In the genomic region with DNA sequence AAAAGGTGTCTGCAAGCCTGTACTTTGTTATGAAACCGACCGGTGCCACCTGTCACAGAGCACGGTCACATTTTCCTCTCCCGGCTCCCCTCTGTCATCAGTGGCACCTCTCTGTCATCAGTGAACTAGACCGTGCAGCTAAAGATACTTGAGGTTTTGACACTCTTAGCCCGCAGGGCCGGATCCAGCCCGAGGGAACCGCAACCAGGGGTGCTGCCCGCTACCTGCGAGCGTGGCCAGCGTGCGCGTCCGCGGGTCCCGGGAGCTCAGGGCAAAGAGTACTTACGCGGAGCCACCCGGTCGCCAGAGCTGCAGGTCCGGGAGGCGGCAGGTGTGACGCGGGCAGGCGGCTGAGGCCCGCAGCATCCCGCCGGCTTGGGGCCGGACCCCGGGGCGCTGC, we compare ENCODE assay signal across 7 mouse cellular contexts. TPM values are rescaled to one million over a fixed set of nuclear protein-coding genes. Genes with fewer than 3 reads are reported as not detected.
DNase-seq lines count a peak whose midpoint lies in the region; ATAC-seq and TF ChIP-seq lines count a peak whose summit lies in the region.

No protein-coding gene starts in this region.

- H3K27ac ChIP-seq in heart, embryonic 10.5 days: peak overlapping the region; percentile 94
- no peak overlapping the region for H3K27ac ChIP-seq in kidney, embryonic 16.5 days (ENCODE audit: low read length)
- peak overlapping the region; percentile 71 for H3K27ac ChIP-seq in lung, postnatal 0 days (ENCODE audit: low read length)

- no peak for TF ChIP-seq EP300 in lung, postnatal 0 days (IDR thresholded peaks at IDR 0.05)

- 0 out of 2 replicates have a peak, but pooled peaks have one; percentile 0 for ATAC-seq in kidney, embryonic 16.5 days (ENCODE audit: low FRiP score, low TSS enrichment)
- ATAC-seq in lung, postnatal 0 days: no peak

- no peaks in the 10 kb centered on the region for H3K36me3 ChIP-seq in heart, embryonic 10.5 days
- no peaks in the 10 kb centered on the region for H3K36me3 ChIP-seq in kidney, embryonic 16.5 days (ENCODE audit: insufficient read depth, low read length)
- no peaks in the 10 kb centered on the region for H3K36me3 ChIP-seq in lung, postnatal 0 days (ENCODE audit: insufficient read depth, low read length)

- peaks cover 28% of the 10 kb centered on the region for H3K4me1 ChIP-seq in heart, embryonic 10.5 days
- H3K4me1 ChIP-seq in kidney, embryonic 16.5 days (ENCODE audit: insufficient read depth, low read length): peaks cover 28% of the 10 kb centered on the region
- H3K4me1 ChIP-seq in lung, postnatal 0 days (ENCODE audit: insufficient read depth, low read depth, low read length): 0 out of 2 replicates have a peak, but pooled peaks cover 7% of the 10 kb centered on the region

- peak; percentile 23 for DNase-seq in urinary bladder, postnatal 14 days (ENCODE audit: low spot score)
- no peak for DNase-seq in urinary bladder, postnatal 4 days (ENCODE audit: low spot score in 2 of 2)
- peak; percentile 79 for DNase-seq in cerebellum, adult 9-10 months
- DNase-seq in heart, embryonic 10.5 days (ENCODE audit: low spot score): no peak
- peak; percentile 22 for DNase-seq in lung, postnatal 0 days (ENCODE audit: low spot score)
- DNase-seq in spleen, postnatal 10 days (ENCODE audit: low spot score in 2 of 2): peak; percentile 21 to 43

- H3K4me2 ChIP-seq in kidney, embryonic 16.5 days (replicated peaks; ENCODE audit: low read depth, low read length): peak overlapping the region; percentile 99
- peak overlapping the region; percentile 92 for H3K4me2 ChIP-seq in lung, postnatal 0 days (replicated peaks; ENCODE audit: low read depth, low read length)

- peaks cover 53% of the 10 kb centered on the region for H3K27me3 ChIP-seq in heart, embryonic 10.5 days (ENCODE audit: insufficient read depth, poor library complexity, severe bottlenecking)
- peaks cover 21% of the 10 kb centered on the region for H3K27me3 ChIP-seq in kidney, embryonic 16.5 days (ENCODE audit: insufficient read depth, low read length)
- H3K27me3 ChIP-seq in lung, postnatal 0 days (replicated peaks; ENCODE audit: insufficient read depth, low read length): peaks cover 12% of the 10 kb centered on the region

- H3K4me3 ChIP-seq in heart, embryonic 10.5 days: peak overlapping the region; percentile 87
- H3K4me3 ChIP-seq in kidney, embryonic 16.5 days (ENCODE audit: low read length): peak overlapping the region; percentile 90
- peak overlapping the region; percentile 90 for H3K4me3 ChIP-seq in lung, postnatal 0 days (ENCODE audit: low read depth, low read length)

- H3K9ac ChIP-seq in kidney, embryonic 16.5 days (replicated peaks; ENCODE audit: low read length): peak overlapping the region; percentile 73
- H3K9ac ChIP-seq in lung, postnatal 0 days (replicated peaks; ENCODE audit: low read depth): 0 out of 2 replicates have a peak overlapping the region, but pooled peaks have one; percentile 3

- no peak for TF ChIP-seq CTCF in lung, postnatal 0 days (IDR thresholded peaks at IDR 0.05)

- WGBS in heart, embryonic 10.5 days: 1% methylated on average over 33 of the region's 33 CpGs
- under 1% methylated on average over 31 of the region's 33 CpGs for WGBS in kidney, embryonic 16.5 days
- 2% methylated on average over 28 of the region's 33 CpGs for WGBS in lung, postnatal 0 days

- no peaks in the 10 kb centered on the region for H3K9me3 ChIP-seq in heart, embryonic 10.5 days
- no peaks in the 10 kb centered on the region for H3K9me3 ChIP-seq in kidney, embryonic 16.5 days (ENCODE audit: low read length)
- H3K9me3 ChIP-seq in lung, postnatal 0 days (ENCODE audit: low read length): no peaks in the 10 kb centered on the region

RNA-seq across cellular contexts. Expression of a gene that starts 0.8 kb away (rescaled TPM):
- polyA plus RNA-seq in heart, embryonic 10.5 days (2016; fragmentation: Nextera tagmentation; extraction: Ambion mirVana): 5.0 and 7.8 TPM in 2 replicates
- polyA plus RNA-seq in kidney, embryonic 16.5 days (2015; fragmentation: Nextera tagmentation; extraction: Ambion mirVana): 8.8 and 9.3 TPM in 2 replicates
- polyA plus RNA-seq in lung, postnatal 0 days (2015; fragmentation: Nextera tagmentation; extraction: Ambion mirVana): 9.8 and 10.7 TPM in 2 replicates

RNA-seq across cellular contexts. Expression of a gene that starts 1.0 kb away (rescaled TPM):
- 61.4 and 91.2 TPM in 2 replicates for polyA plus RNA-seq in heart, embryonic 10.5 days (2016; fragmentation: Nextera tagmentation; extraction: Ambion mirVana)
- polyA plus RNA-seq in kidney, embryonic 16.5 days (2015; fragmentation: Nextera tagmentation; extraction: Ambion mirVana): 110 and 118 TPM in 2 replicates
- polyA plus RNA-seq in lung, postnatal 0 days (2015; fragmentation: Nextera tagmentation; extraction: Ambion mirVana): 79.5 and 90.5 TPM in 2 replicates

Comparison
In these comparisons a context has a peak if more than half of its experiments do, and no peak if none do; other contexts are left out.
1. DNase-seq: peak in urinary bladder, postnatal 14 days (single experiment), cerebellum, adult 9-10 months (single experiment), lung, postnatal 0 days (single experiment) and spleen, postnatal 10 days (2 of 2); none in urinary bladder, postnatal 4 days (0 of 2) and heart, embryonic 10.5 days (single experiment).
2. Peak in every context shown above with its lines, with median percentiles within 50 percentile points of each other: H3K4me3 ChIP-seq.